Mouse (Mus musculus) MEL (cell line): ENCODE data around the gene Chst15. TPM values are rescaled to one million over a fixed set of nuclear protein-coding genes. Genes with fewer than 3 reads are reported as not detected.

Experiments
- DNase-seq: peaks from one replicate; pipeline ENCODE4 v3.0.0; 2011; ENCODE audit warnings: low read depth, low spot score
- H3K27ac ChIP-seq: 2 replicates; pipeline ENCODE4 v1.5.1; 2012; ENCODE audit warnings: low read depth, mild to moderate bottlenecking, control low read depth, low read length, moderate library complexity; ENCODE audit not compliant: control insufficient read depth
- H3K27me3 ChIP-seq, 2 experiments: fragments of 150-350 bp in 1 of 2; sonication (generic) in 1 of 2; 2 replicates each; pipeline ENCODE4 v1.6.1; 2012; ENCODE audit warnings: low read length in 2 of 2, mild to moderate bottlenecking in 2 of 2, improper control_type of control experiment in 1 of 2, moderate library complexity in 1 of 2; ENCODE audit not compliant: insufficient read depth in 2 of 2, control insufficient read depth in 1 of 2
- H3K36me3 ChIP-seq, 2 experiments: 2 replicates each; pipeline ENCODE4 v1.6.1; 2012 to 2014; ENCODE audit warnings: low read length in 2 of 2, improper control_type of control experiment in 1 of 2, inconsistent platforms in 1 of 2, mild to moderate bottlenecking in 1 of 2; ENCODE audit not compliant: insufficient read depth in 2 of 2, control insufficient read depth in 1 of 2
- H3K4me1 ChIP-seq, 2 experiments: fragments of 150-350 bp in 1 of 2; sonication (generic) in 1 of 2; 2 replicates each; pipeline ENCODE4 v1.6.1; 2012; ENCODE audit warnings: low read length in 2 of 2, improper control_type of control experiment in 1 of 2, mild to moderate bottlenecking in 1 of 2; ENCODE audit not compliant: insufficient read depth in 2 of 2, control insufficient read depth in 1 of 2
- H3K4me3 ChIP-seq, 2 experiments: fragments of 150-350 bp in 1 of 2; sonication (generic) in 1 of 2; 2 replicates each; pipeline ENCODE4 v1.5.1; 2012; ENCODE audit warnings: low read depth in 2 of 2, low read length in 2 of 2, mild to moderate bottlenecking in 2 of 2, moderate library complexity in 2 of 2, control low read depth in 1 of 2, improper control_type of control experiment in 1 of 2; ENCODE audit not compliant: control insufficient read depth in 1 of 2, insufficient read depth in 1 of 2
- H3K79me2 ChIP-seq: 2 replicates; pipeline ENCODE4 v1.6.1; 2012; ENCODE audit warnings: mild to moderate bottlenecking, low read length, moderate library complexity; ENCODE audit not compliant: control insufficient read depth, poor library complexity, insufficient read depth
- H3K9ac ChIP-seq: 2 replicates; pipeline ENCODE4 v1.6.1; 2012; ENCODE audit warnings: low read depth, mild to moderate bottlenecking, control low read depth, low read length, moderate library complexity; ENCODE audit not compliant: control insufficient read depth, poor library complexity, severe bottlenecking
- H3K9me3 ChIP-seq: fragments of 150-350 bp; sonication (generic); replicated peaks from 2 replicates; pipeline ENCODE4 v1.6.1; 2012; ENCODE audit warnings: mild to moderate bottlenecking, low read length, improper control_type of control experiment, moderate library complexity; ENCODE audit not compliant: insufficient read depth
- CTCF ChIP-seq, 3 experiments: IDR thresholded peaks in 2 of 3; conservative IDR thresholded peaks in 1 of 3; 2 replicates each; pipeline ENCODE4 v1.5.1; 2011 to 2012; ENCODE audit warnings: low read length in 3 of 3, low read depth in 2 of 3, mild to moderate bottlenecking in 2 of 3, improper control_type of control experiment in 1 of 3, inconsistent platforms in 1 of 3, mixed read lengths in 1 of 3, moderate library complexity in 1 of 3; ENCODE audit not compliant: control insufficient read depth in 1 of 3, insufficient read depth in 1 of 3, poor library complexity in 1 of 3, severe bottlenecking in 1 of 3
- E2F4 ChIP-seq: IDR thresholded peaks from 2 replicates; pipeline ENCODE4 v1.6.1; 2011; ENCODE audit warnings: low read depth, low read length, improper control_type of control experiment, borderline replicate concordance
- EP300 ChIP-seq, 2 experiments: IDR thresholded peaks; 2 replicates each; pipeline ENCODE4 v1.6.1; 2011; ENCODE audit warnings: improper control_type of control experiment in 2 of 2, low read length in 2 of 2, low read depth in 1 of 2, mild to moderate bottlenecking in 1 of 2
- ETS1 ChIP-seq: IDR thresholded peaks from 2 replicates; pipeline ENCODE4 v1.6.1; 2012; ENCODE audit warnings: low read depth, mild to moderate bottlenecking, inconsistent platforms, low read length, improper control_type of control experiment, moderate library complexity
- GABPA ChIP-seq: IDR thresholded peaks from 2 replicates; pipeline ENCODE4 v1.6.1; 2012; ENCODE audit warnings: low read depth, mild to moderate bottlenecking, inconsistent platforms, low read length, improper control_type of control experiment, moderate library complexity
- GATA1 ChIP-seq: IDR thresholded peaks from 2 replicates; pipeline ENCODE4 v1.6.1; 2011; ENCODE audit warnings: low read depth, low read length, improper control_type of control experiment
- HCFC1 ChIP-seq: IDR thresholded peaks from 2 replicates; pipeline ENCODE4 v1.6.1; 2012; ENCODE audit warnings: low read depth, mild to moderate bottlenecking, inconsistent platforms, low read length, improper control_type of control experiment, moderate library complexity
- JUND ChIP-seq: IDR thresholded peaks from 2 replicates; pipeline ENCODE4 v1.6.1; 2011; ENCODE audit warnings: low read depth, mild to moderate bottlenecking, improper control_type of control experiment, low read length
- KAT2A ChIP-seq: conservative IDR thresholded peaks from 2 replicates; pipeline ENCODE4 v1.6.1; 2012; ENCODE audit warnings: low read depth, low read length, improper control_type of control experiment, inconsistent platforms
- MAFK ChIP-seq: IDR thresholded peaks from 2 replicates; pipeline ENCODE4 v1.6.1; 2011; ENCODE audit warnings: low read depth, mild to moderate bottlenecking, low read length, improper control_type of control experiment, borderline replicate concordance
- MAX ChIP-seq: IDR thresholded peaks from 2 replicates; pipeline ENCODE4 v1.6.1; 2011; ENCODE audit warnings: low read length, improper control_type of control experiment
- MEF2A ChIP-seq: IDR thresholded peaks from 2 replicates; pipeline ENCODE4 v1.6.1; 2014; ENCODE audit warnings: low read depth, mild to moderate bottlenecking, inconsistent platforms, low read length, improper control_type of control experiment; ENCODE audit not compliant: poor library complexity, insufficient replicate concordance, severe bottlenecking; ENCODE audit errors: extremely low read depth
- MYB ChIP-seq: IDR thresholded peaks from 2 replicates; pipeline ENCODE4 v1.6.1; 2011; ENCODE audit warnings: mild to moderate bottlenecking, low read depth, low read length, improper control_type of control experiment
- MYC ChIP-seq: IDR thresholded peaks from 2 replicates; pipeline ENCODE4 v1.6.1; 2011; ENCODE audit warnings: low read depth, mild to moderate bottlenecking, low read length, improper control_type of control experiment, moderate library complexity
- NELFE ChIP-seq: IDR thresholded peaks from 2 replicates; pipeline ENCODE4 v1.6.1; 2011; ENCODE audit warnings: low read depth, low read length, improper control_type of control experiment
- NRF1 ChIP-seq: IDR thresholded peaks from 2 replicates; pipeline ENCODE4 v1.6.1; 2014; ENCODE audit warnings: low read depth, mild to moderate bottlenecking, inconsistent platforms, low read length, improper control_type of control experiment, moderate library complexity; ENCODE audit not compliant: poor library complexity, insufficient read depth, severe bottlenecking
- POLR2A ChIP-seq, 2 experiments: IDR thresholded peaks; 2 replicates each; pipeline ENCODE4 v1.6.1; 2011 to 2012; ENCODE audit warnings: low read length in 2 of 2, mild to moderate bottlenecking in 2 of 2, control low read depth in 1 of 2, improper control_type of control experiment in 1 of 2, low read depth in 1 of 2, moderate library complexity in 1 of 2; ENCODE audit not compliant: control insufficient read depth in 1 of 2, insufficient read depth in 1 of 2, poor library complexity in 1 of 2
- POLR2AphosphoS5 ChIP-seq: IDR thresholded peaks from 2 replicates; pipeline ENCODE4 v1.6.1; 2012; ENCODE audit warnings: low read depth, borderline replicate concordance, mild to moderate bottlenecking, inconsistent platforms, low read length, moderate library complexity, mixed read lengths
- SIN3A ChIP-seq: IDR thresholded peaks from 2 replicates; pipeline ENCODE4 v1.6.1; 2012; ENCODE audit warnings: low read length, improper control_type of control experiment, inconsistent platforms
- TAL1 ChIP-seq: IDR thresholded peaks from 2 replicates; pipeline ENCODE4 v1.6.1; 2012; ENCODE audit warnings: mild to moderate bottlenecking, inconsistent platforms, low read length, moderate library complexity, mixed read lengths
- TBP ChIP-seq: IDR thresholded peaks from 2 replicates; pipeline ENCODE4 v1.8.0; 2011; ENCODE audit warnings: low read depth, low read length, improper control_type of control experiment
- USF1 ChIP-seq: IDR thresholded peaks from 2 replicates; pipeline ENCODE4 v1.6.1; 2014; ENCODE audit warnings: low read depth, mild to moderate bottlenecking, inconsistent platforms, low read length, improper control_type of control experiment, moderate library complexity
- USF2 ChIP-seq, 2 experiments: IDR thresholded peaks; 2 replicates each; pipeline ENCODE4 v1.6.1; 2011 to 2012; ENCODE audit warnings: improper control_type of control experiment in 2 of 2, low read length in 2 of 2, borderline replicate concordance in 1 of 2, inconsistent platforms in 1 of 2, low read depth in 1 of 2, mild to moderate bottlenecking in 1 of 2; ENCODE audit not compliant: insufficient read depth in 1 of 2
- ZC3H11A ChIP-seq: IDR thresholded peaks from 2 replicates; pipeline ENCODE4 v1.6.1; 2012; ENCODE audit warnings: low read depth, mild to moderate bottlenecking, inconsistent platforms, low read length, improper control_type of control experiment
- polyA plus RNA-seq, 2 experiments: library from polyadenylated mRNA; stranded (reverse) in 1 of 2; unstranded in 1 of 2; fragments of >175 nt in 1 of 2; fragments of >200 nt in 1 of 2; gene quantifications; 2 replicates each; pipeline versions ENCODE4 v1.2.1 to v1.2.4; 2012; ENCODE audit warnings: low replicate concordance in 2 of 2, low read depth in 1 of 2; ENCODE audit not compliant: insufficient read length in 2 of 2, insufficient read depth in 1 of 2, missing spikeins in 1 of 2
- total RNA-seq: library from RNA; depleted of rRNA; stranded (reverse); fragments of 300-350 nt; gene quantifications from 2 replicates; pipeline ENCODE4 v1.2.3, GENCODE M21; 2012

Chst15 gene
- total and polyA plus RNA-seq, 3 experiments, result 14.9 to 18.1 TPM; not detected in 1

GRCm38 (mm10) chr7:132260632-132261031 lies 56.4 kb downstream of the Chst15 start:
- Histone ChIP-seq H3K27ac (no peak overlapping the region), H3K9ac (no peak overlapping the region), H3K27me3 (no peaks in the 10 kb centered on the region)
- no peak for DNase-seq
- TF ChIP-seq POLR2AphosphoS5 (no peak), TBP (no peak), CTCF (IDR thresholded peaks at IDR 0.05 in 2 of 3, conservative IDR thresholded peaks at IDR 0.05 in 1 of 3; ENCODE audit: control insufficient read depth in 1 of 3, insufficient read depth in 1 of 3, low read depth in 2 of 3, low read length in 3 of 3, poor library complexity in 1 of 3, severe bottlenecking in 1 of 3) (no peak), ZC3H11A (no peak), GABPA (no peak), POLR2A (IDR thresholded peaks at IDR 0.05; ENCODE audit: control insufficient read depth in 1 of 2, insufficient read depth in 1 of 2, low read depth in 1 of 2, low read length in 2 of 2, poor library complexity in 1 of 2) (no peak), HCFC1 (no peak), NELFE (no peak), E2F4 (no peak), MEF2A (no peak), MAFK (no peak), SIN3A (no peak), USF2 (IDR thresholded peaks at IDR 0.05; ENCODE audit: borderline replicate concordance in 1 of 2, insufficient read depth in 1 of 2, low read depth in 1 of 2, low read length in 2 of 2) (no peak), NRF1 (no peak)
- TF ChIP-seq, all 39 proteins: peak for 0
- no peak overlapping the region for H3K4me3 ChIP-seq
- H3K36me3 ChIP-seq, result peaks cover 2 to 19% of the 10 kb centered on the region in 2 experiments; a peak in 3 of 4 replicates
- H3K9me3 ChIP-seq, result no peaks in the 10 kb centered on the region
- peaks cover 8 to 17% of the 10 kb centered on the region in 2 experiments for H3K4me1 ChIP-seq
- H3K79me2 ChIP-seq, result no peaks in the 10 kb centered on the region

GRCm38 (mm10) chr7:132258817-132259216 lies 58.2 kb downstream of the Chst15 start:
- H3K4me3 ChIP-seq, result no peak overlapping the region
- peaks cover 3 to 13% of the 10 kb centered on the region in 2 experiments for H3K36me3 ChIP-seq
- peaks cover 8 to 14% of the 10 kb centered on the region in 2 experiments for H3K4me1 ChIP-seq
- no peak for DNase-seq
- H3K27ac ChIP-seq, result no peak overlapping the region
- H3K9ac ChIP-seq, result no peak overlapping the region
- no peaks in the 10 kb centered on the region for H3K27me3 ChIP-seq
- H3K79me2 ChIP-seq, result no peaks in the 10 kb centered on the region
- no peak for TF ChIP-seq MYC
- TF ChIP-seq MAX, result no peak
- no peak for TF ChIP-seq JUND
- TF ChIP-seq NELFE, result no peak
- no peak for TF ChIP-seq EP300 (IDR thresholded peaks at IDR 0.05; ENCODE audit: low read depth in 1 of 2, low read length in 2 of 2)
- no peak for TF ChIP-seq KAT2A
- TF ChIP-seq TBP, result no peak
- TF ChIP-seq TAL1, result no peak
- no peak for TF ChIP-seq ETS1
- TF ChIP-seq MAFK, result no peak
- TF ChIP-seq MYB, result no peak
- no peak for TF ChIP-seq GATA1
- TF ChIP-seq USF2 (IDR thresholded peaks at IDR 0.05; ENCODE audit: borderline replicate concordance in 1 of 2, insufficient read depth in 1 of 2, low read depth in 1 of 2, low read length in 2 of 2), result no peak
- TF ChIP-seq GABPA, result no peak
- no peak for TF ChIP-seq USF1
- TF ChIP-seq SIN3A, result no peak
- H3K9me3 ChIP-seq, result no peaks in the 10 kb centered on the region
